Mouse (Mus musculus) CD4-positive, CD25-positive, alpha-beta regulatory T cell, adult 4 months (primary cell): ENCODE data around the gene Ctcfl. TPM values are rescaled to one million over a fixed set of nuclear protein-coding genes. Genes with fewer than 3 reads are reported as not detected.

Source experiments
- ATAC-seq: one replicate; pipeline ENCODE4 v1.8.0; 2017
- polyA plus RNA-seq, 2 experiments: library from polyadenylated mRNA; unstranded; fragments of 100-300 nt; shearing (Covaris generic); gene quantifications; one replicate each; pipeline ENCODE4 v1.2.1; 2017

Gene Ctcfl
- polyA plus RNA-seq = not detected

GRCm38 (mm10) chr2:173119023-173119944 lies at the start of gene Ctcfl:
Gene Ctcfl, minus strand, starts transcription at chr2:173119525.
- no peak for ATAC-seq

- ATAC-seq = no peak
These were observed 49.1 kb upstream of the Ctcfl start for GRCm38 (mm10) chr2:173168411-173168851.

- no peak for ATAC-seq
These were observed 46.0 kb upstream of the Ctcfl start for GRCm38 (mm10) chr2:173165357-173165756.

- no peak for ATAC-seq
These were observed 45.6 kb upstream of the Ctcfl start for GRCm38 (mm10) chr2:173164946-173165345.

- ATAC-seq = no peak
These were observed 45.0 kb upstream of the Ctcfl start for GRCm38 (mm10) chr2:173164358-173164757.

- no peak for ATAC-seq
These were observed 44.1 kb upstream of the Ctcfl start for GRCm38 (mm10) chr2:173163380-173163779.

- ATAC-seq = peak; percentile 89
These were observed 40.3 kb upstream of the Ctcfl start for GRCm38 (mm10) chr2:173159354-173160311.

- ATAC-seq = no peak
These were observed 39.2 kb upstream of the Ctcfl start for GRCm38 (mm10) chr2:173158390-173159055.

- no peak for ATAC-seq
These were observed 38.5 kb upstream of the Ctcfl start for GRCm38 (mm10) chr2:173157871-173158270.

- ATAC-seq = no peak
These were observed 38.1 kb upstream of the Ctcfl start for GRCm38 (mm10) chr2:173157376-173157775.

GRCm38 (mm10) chr2:173156923-173157322 lies 37.6 kb upstream of the Ctcfl start:
- no peak for ATAC-seq

- ATAC-seq = no peak
These were observed 36.6 kb upstream of the Ctcfl start for GRCm38 (mm10) chr2:173155907-173156306.

GRCm38 (mm10) chr2:173154962-173155361 lies 35.6 kb upstream of the Ctcfl start:
- no peak for ATAC-seq

- no peak for ATAC-seq
These were observed 35.2 kb upstream of the Ctcfl start for GRCm38 (mm10) chr2:173154513-173154912.

- ATAC-seq = no peak
These were observed 33.9 kb upstream of the Ctcfl start for GRCm38 (mm10) chr2:173153266-173153665.

- ATAC-seq = no peak
These were observed 33.3 kb upstream of the Ctcfl start, which contains the start of gene Pck1 for GRCm38 (mm10) chr2:173152436-173153151. Gene Pck1, plus strand, starts transcription at chr2:173153048.

GRCm38 (mm10) chr2:173151784-173152284 lies 32.5 kb upstream of the Ctcfl start:
- no peak for ATAC-seq

GRCm38 (mm10) chr2:173151352-173151751 lies 32.0 kb upstream of the Ctcfl start:
- no peak for ATAC-seq

GRCm38 (mm10) chr2:173148001-173148400 lies 28.7 kb upstream of the Ctcfl start:
- no peak for ATAC-seq

- no peak for ATAC-seq
These were observed 27.4 kb upstream of the Ctcfl start for GRCm38 (mm10) chr2:173146728-173147127.

- no peak for ATAC-seq
These were observed 26.5 kb upstream of the Ctcfl start for GRCm38 (mm10) chr2:173145808-173146207.

GRCm38 (mm10) chr2:173143611-173144010 lies 24.3 kb upstream of the Ctcfl start:
- ATAC-seq = no peak
